Mouse (Mus musculus) natural killer cell, adult 2 months (primary cell): ENCODE results near the gene Sh3gl3.

Source experiments
- DNase-seq, 2 experiments: peaks; one replicate each; pipeline ENCODE4 v3.0.0; 2022; ENCODE audit warnings: low spot score in 2 of 2

Gene Sh3gl3

GRCm38 (mm10) chr7:82173540-82173939 lies at the start of gene Sh3gl3:
Gene Sh3gl3 (plus strand): TSS chr7:82173840.
- no peak for DNase-seq

DNA sequence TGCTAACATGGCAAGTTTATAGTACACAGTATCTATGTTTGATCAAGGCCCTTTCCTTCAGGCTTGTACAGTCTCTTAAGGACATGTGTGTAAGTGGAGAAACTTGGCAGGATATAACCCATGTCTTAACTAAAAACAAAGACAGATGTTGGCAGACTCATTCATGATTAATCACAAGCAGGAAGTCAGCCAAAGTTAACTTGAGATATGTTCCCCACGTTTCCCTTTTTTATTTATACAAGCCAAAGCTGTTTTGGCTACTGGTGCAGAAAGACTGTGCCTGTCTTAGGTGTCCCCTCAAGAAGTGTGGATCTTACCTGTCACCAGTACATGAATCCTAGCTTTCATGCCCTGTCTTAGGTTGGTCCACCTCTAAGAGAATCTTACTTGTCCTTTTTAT lies 35.4 kb upstream of the Sh3gl3 start:
- no peak for DNase-seq

- no peak for DNase-seq
Observed at GRCm38 (mm10) chr7:82147151-82147550, 26.5 kb upstream of the Sh3gl3 start.

GRCm38 (mm10) chr7:82164681-82165080 lies 9.0 kb upstream of the Sh3gl3 start:
- no peak for DNase-seq

GRCm38 (mm10) chr7:82174571-82175326 lies 1.1 kb downstream of the Sh3gl3 start:
- DNase-seq, result no peak

GRCm38 (mm10) chr7:82175327-82175721 lies 1.7 kb downstream of the Sh3gl3 start:
- no peak for DNase-seq

DNA sequence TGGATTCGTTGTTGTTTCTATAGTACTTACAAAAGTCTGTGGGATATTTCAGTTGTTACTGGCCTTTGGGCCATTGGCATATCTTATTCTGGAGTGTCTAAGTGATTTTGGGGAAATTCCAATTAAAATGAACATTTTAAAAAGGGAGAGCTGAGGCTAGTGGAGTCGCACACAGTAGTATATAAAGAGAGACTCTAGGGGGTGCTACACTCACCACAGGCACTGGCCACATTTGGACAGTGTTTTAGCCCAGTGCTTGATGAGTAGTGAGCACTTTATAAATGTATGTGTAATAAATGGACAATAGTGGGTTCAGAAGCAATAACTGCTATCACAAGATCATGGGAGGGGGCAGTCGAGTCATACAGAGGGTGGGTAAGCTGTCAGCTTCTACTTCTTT lies 2.6 kb downstream of the Sh3gl3 start:
- DNase-seq, result no peak

GRCm38 (mm10) chr7:82177336-82177735 lies 3.7 kb downstream of the Sh3gl3 start:
- DNase-seq, result no peak

DNA sequence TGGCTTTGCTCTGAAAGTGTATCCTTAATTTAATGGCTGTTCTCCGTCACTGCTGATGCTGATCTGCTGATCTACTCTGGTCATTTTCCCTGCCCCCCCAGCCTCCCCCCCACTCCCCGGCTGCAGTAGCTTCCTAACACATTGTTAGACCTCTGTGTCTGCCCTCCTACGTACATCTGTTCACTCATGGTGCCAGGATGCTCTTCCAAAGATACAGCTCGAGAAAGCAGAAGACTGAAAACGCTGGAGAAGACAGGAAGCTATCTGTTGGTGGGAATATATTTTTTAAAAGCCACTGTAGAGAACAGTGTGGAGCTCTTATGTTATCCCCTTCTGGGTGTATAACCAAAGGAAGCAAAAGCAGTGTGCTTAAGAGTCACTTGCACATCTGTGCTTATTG lies 7.3 kb downstream of the Sh3gl3 start:
- no peak for DNase-seq

GRCm38 (mm10) chr7:82182781-82183180 lies 9.1 kb downstream of the Sh3gl3 start:
- no peak for DNase-seq

- DNase-seq, result no peak
Observed at GRCm38 (mm10) chr7:82191604-82192003, 18.0 kb downstream of the Sh3gl3 start.

DNA sequence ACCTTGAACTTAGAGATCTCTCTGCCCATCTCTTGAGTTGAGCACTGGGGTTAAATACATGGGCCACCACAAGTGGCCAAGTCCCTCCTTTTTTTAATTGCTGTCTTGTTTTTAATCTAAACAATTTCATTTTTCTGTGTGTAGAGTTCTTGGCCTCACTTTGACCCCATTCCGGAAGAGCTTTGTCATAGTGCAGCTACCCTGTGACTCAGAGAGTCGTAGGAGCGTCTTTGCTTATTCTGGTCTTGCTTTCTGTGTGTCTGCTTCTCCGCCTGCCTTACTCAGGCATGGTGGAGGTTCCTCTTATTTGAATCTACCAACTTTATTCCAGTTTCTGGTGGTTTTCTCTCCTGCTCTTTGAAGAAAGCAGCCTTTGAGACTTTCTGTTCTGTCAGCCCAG lies 18.9 kb downstream of the Sh3gl3 start:
- DNase-seq, result no peak

- DNase-seq, result no peak
Observed at GRCm38 (mm10) chr7:82203111-82203510, 29.5 kb downstream of the Sh3gl3 start.

DNA sequence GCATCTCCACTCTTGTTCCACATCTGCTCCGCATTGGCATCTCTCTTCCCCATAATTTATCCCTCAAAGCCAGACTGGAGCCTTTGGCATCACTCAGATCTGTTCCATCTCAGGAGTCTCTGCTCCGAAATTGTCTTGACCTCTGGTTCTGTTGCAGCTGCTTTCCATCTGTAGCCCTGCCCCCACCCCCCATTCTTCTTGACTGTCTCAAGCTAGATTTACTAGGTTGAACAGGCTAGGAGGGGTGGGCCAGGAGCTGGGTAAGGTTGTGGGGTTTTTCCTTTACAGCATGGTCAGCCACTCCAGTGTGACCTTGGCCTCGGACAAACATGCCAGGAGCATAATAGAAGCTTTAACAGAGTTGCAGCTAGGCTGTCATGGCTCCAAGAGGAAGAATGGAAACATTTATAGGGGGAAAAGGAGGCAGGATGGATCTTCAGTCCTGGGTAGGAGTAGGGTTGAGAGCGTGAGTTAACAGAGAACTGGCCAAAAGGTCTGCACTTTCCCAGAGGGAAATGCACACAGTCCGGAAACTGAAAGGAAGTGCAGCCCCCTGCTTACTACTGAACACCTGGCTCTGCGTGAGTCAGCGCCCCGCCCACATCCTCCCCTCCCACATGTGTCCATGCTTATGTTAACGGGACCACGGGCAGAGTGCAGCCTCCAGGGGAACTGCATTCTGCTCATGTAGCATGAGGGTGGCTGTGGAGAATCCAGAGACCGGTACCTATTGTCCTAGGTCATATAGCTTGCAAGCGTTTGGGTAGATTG lies 30.6 kb downstream of the Sh3gl3 start:
- no peak for DNase-seq

- no peak for DNase-seq
Observed at GRCm38 (mm10) chr7:82204975-82205374, 31.3 kb downstream of the Sh3gl3 start.

DNA sequence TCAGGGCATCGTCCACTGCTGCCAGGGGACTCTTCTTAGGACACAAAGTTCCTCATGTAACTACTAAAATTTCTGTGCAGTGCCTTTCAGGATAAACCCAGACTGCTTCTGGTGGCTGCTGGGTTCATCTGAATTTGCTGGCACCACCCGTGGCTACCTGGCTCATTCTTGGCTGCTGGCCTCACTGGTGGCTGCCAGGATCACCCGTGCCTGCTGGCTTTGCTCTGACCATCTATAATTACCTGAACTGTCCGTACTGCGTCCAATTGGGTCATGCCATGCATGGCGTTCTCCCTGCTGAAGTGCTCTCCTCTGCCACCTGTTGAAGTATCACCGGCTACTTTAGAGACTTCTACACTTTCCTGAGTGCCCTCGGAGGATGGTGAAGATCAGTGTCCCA lies 33.1 kb downstream of the Sh3gl3 start:
- no peak for DNase-seq

DNA sequence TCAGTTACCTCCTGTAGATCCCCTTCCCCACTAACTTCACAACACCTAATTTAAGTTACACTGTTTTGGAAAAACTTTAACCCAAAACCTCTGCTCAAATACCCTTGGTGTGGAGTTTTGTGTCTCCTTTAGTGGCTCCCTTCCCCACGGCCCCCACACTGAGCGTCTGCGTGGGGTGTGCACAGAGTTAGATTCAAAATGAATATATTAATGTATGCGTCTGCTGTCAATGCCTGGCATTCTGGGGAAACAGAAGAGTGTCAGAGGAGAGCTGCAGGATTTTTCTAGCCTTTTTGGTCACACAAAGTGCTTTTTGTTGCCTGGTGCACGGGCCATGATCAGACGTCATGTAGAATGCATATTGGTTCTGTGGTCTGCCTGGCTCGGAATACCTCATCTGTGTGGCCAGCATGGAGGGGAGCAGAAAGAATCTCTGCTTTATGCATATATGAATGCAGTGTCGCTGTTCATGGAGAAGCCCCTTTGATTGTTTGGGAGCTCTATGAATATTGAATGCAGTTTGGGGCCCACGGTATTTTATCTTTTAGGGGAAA lies 47.8 kb downstream of the Sh3gl3 start:
- DNase-seq, result no peak

GRCm38 (mm10) chr7:82223906-82224846 lies 50.5 kb downstream of the Sh3gl3 start:
- no peak for DNase-seq

GRCm38 (mm10) chr7:82233201-82233600 lies 59.6 kb downstream of the Sh3gl3 start:
- DNase-seq, result no peak

- no peak for DNase-seq
Observed at GRCm38 (mm10) chr7:82234010-82234897, 60.6 kb downstream of the Sh3gl3 start.

DNA sequence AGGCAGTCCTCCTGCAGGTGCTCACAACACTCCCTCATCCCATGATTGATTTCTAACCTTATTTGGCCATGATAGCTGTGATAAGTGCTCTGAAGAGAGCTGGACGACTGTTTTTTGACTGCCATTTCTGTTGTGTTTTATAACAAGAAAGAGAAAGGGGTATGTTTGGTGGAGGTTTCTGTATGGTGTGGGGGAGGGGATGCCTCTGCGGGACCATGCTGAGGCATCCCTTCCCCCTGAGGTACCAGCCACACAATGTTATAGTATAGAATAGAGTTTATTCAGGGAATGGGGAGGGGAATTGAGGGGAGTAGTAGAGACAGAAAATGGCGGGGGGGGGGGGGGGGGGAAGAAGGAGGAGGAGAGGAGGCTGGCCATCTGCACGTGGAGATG lies 61.3 kb downstream of the Sh3gl3 start:
- DNase-seq, result no peak
